Mouse (Mus musculus): ENCODE results near the gene Zbtb46.
A peak's percentile ranks its signal among the peaks of the same experiment; 100 is the strongest.

Zbtb46 gene

GRCm38 (mm10) chr2:181401497-181401896 is 57.7 kb downstream of the Zbtb46 start:
- DNase-seq, result no peak

GRCm38 (mm10) chr2:181397207-181397761 is 61.9 kb downstream of the Zbtb46 start:
- DNase-seq, result no peak

- no peak for DNase-seq
Observed at GRCm38 (mm10) chr2:181394086-181394485, 65.1 kb downstream of the Zbtb46 start.

GRCm38 (mm10) chr2:181392600-181393213 is 66.5 kb downstream of the Zbtb46 start:
- peak; percentile 89 to 95 for DNase-seq

- DNase-seq, result no peak
Observed at GRCm38 (mm10) chr2:181391541-181391940, 67.7 kb downstream of the Zbtb46 start.

GRCm38 (mm10) chr2:181391022-181391421 is 68.2 kb downstream of the Zbtb46 start:
- no peak for DNase-seq

GRCm38 (mm10) chr2:181390136-181390870 is 68.9 kb downstream of the Zbtb46 start:
- DNase-seq, result peak; percentile 64 to 66

GRCm38 (mm10) chr2:181386663-181387210 is 72.5 kb downstream of the Zbtb46 start:
- no peak for DNase-seq

- DNase-seq, result peak; percentile 87 to 88
Observed at GRCm38 (mm10) chr2:181385885-181386284, 73.3 kb downstream of the Zbtb46 start.

- DNase-seq, result peak; percentile 21 to 41
Observed at GRCm38 (mm10) chr2:181384919-181385391, 74.3 kb downstream of the Zbtb46 start.

GRCm38 (mm10) chr2:181384463-181384862 is 74.8 kb downstream of the Zbtb46 start:
- no peak for DNase-seq

- DNase-seq, result no peak
Observed at GRCm38 (mm10) chr2:181381631-181382306, 77.5 kb downstream of the Zbtb46 start.

- no peak for DNase-seq
Observed at GRCm38 (mm10) chr2:181381107-181381506, 78.1 kb downstream of the Zbtb46 start.

GRCm38 (mm10) chr2:181380251-181380650 is 79.0 kb downstream of the Zbtb46 start:
- DNase-seq, result no peak

GRCm38 (mm10) chr2:181379778-181380177 is 79.4 kb downstream of the Zbtb46 start, which contains the start of gene Lime1:
Gene Lime1, plus strand, starts transcription at chr2:181380078.
- DNase-seq, result no peak

GRCm38 (mm10) chr2:181378701-181379100 is 80.5 kb downstream of the Zbtb46 start:
- no peak for DNase-seq

- DNase-seq, result no peak
Observed at GRCm38 (mm10) chr2:181377230-181377629, 82.0 kb downstream of the Zbtb46 start.

- DNase-seq, result no peak
Observed at GRCm38 (mm10) chr2:181375787-181376186, 83.4 kb downstream of the Zbtb46 start.

GRCm38 (mm10) chr2:181370001-181370400 is 89.2 kb downstream of the Zbtb46 start:
- DNase-seq, result no peak

- no peak for DNase-seq
Observed at GRCm38 (mm10) chr2:181365655-181366075, 93.6 kb downstream of the Zbtb46 start.

- DNase-seq, result peak; percentile 90 to 94
Observed at GRCm38 (mm10) chr2:181364860-181365596, 94.2 kb downstream of the Zbtb46 start, which contains the start of the genes Zgpat and Arfrp1. Gene Zgpat, plus strand, starts transcription at chr2:181364928. Gene Arfrp1, minus strand, starts transcription at chr2:181365404.

- DNase-seq, result no peak
Observed at GRCm38 (mm10) chr2:181364487-181364859, 94.8 kb downstream of the Zbtb46 start.

All from cerebellum, postnatal 36 days (tissue).